Mouse (Mus musculus): ENCODE measurements around the gene Ppp6c. TPM values are rescaled to one million over a fixed set of nuclear protein-coding genes. Genes with fewer than 3 reads are reported as not detected.
"Not testable (repeated sequence)": the region's sequence is repeated elsewhere in the genome, so short reads cannot be mapped to it uniquely, and the experiment has no call there.

Gene Ppp6c
- 10 to 100 TPM; 51.1 to 59.4 (median 53.5) TPM for total RNA-seq (2022)

DNA sequence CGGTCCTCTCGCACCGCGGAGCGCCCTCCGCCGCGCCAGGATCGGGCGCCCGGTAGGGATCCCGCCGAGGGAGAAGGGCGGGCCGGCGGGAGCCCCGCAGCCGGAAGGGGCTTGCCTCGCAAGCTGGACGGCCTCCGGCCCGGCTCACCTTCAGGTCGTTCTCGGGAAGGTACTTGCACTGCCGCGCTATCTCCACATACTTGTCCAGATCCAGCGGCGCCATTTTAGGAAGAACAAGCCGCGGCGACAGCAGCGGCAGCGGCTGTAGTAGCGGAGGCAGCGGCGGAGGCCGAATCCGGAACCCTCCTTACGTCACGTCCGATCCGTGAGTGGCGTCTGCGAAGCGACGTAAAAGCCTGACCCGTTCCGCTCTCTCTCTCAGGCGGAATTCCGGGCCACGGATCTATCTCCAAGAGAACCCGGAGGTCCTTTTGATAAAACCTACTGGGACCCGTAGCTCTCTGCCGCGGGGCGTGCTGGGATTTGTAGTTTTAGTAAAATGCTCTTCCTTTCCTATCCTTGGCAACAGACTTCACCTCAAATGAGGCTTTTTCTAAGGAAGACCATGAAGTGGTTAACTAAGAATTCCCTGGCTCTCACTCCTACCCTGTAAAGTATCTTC is at the start of gene Ppp6c:
Gene Ppp6c (minus strand): TSS at position 433 of the 622 bp plus-strand sequence.
- peak; percentile 98 for DNase-seq (ENCODE audit: low spot score)

DNA sequence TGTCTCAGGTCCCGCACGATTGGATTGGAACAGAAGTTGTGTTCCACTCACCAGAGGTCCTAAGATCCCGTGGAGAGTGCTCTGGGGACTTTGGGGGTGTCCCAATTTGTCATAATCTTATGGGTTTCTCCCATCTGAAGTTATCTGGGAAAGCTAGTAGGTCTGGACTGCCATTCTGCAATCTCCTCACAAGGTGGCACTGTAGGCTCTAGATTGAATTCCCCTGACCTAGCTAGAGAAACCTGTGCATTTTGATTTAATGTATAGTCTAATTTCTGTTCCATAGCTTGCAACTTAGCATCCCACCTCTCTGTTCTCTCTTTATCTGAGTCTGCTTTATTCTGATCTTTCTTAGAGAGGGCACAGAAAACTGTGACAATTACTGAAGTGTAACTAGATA is 42.1 kb upstream of the Ppp6c start:
- peak; percentile 9 for DNase-seq (ENCODE audit: low spot score)

DNA sequence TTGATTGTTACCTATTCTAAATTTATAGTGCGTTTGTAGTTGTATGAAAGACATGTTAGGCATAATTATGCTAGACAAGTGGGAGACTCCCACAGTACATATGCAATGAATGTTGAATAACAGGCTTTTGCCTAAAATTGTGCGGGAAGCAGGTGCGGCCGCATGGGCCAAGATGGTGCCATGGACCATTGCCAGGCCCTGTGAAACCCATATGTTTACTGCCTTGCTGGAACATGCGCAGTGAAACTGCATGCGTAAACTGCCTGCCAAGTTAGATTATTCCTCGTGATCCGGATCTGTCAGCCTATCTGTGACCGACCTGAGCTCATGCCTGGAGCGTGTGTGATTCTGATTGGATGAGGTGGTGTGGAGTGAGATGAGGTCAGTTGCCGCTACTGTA is 26.0 kb upstream of the Ppp6c start:
- not testable (repeated sequence) for DNase-seq (ENCODE audit: low spot score)

DNA sequence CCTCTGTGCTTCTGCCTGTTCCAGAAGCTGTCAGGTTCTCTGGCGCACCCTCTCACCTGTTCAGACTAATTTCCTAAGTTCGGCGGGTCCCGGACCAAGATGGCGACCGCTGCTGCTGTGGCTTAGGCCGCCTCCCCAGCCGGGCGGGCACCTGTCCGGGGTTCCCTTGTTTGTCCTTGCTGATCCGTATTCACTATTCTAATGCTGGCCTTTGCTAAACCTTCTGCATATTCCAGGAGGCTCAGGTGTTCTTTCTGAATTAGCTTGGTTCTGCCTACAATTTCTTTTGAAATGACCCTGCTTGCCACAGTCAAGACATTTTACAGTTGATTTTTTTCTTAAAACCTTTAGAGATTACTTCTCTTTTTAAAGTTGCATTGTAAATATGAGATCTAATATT is 20.6 kb upstream of the Ppp6c start:
- DNase-seq (ENCODE audit: low spot score): not testable (repeated sequence)

DNA sequence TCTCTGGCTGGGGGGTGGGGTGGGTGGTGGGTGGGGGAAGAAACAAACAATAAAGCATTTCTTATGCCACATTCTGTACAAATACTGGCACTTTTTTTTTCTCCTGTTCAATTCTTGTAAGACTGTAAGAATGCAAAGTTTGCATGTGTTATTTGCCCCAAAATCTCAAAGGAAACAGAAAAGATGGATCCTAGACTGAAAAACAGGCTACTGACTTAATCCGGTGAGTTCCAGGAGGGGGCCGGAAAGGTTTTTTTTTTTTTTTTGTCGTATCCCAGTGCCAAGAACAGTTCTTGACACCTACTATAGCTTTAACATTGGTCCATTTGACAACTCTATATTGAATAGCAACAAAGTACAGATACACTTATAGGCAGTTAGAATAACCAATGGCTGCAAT is 480 bp upstream of the Ppp6c start:
- DNase-seq (ENCODE audit: low spot score): no peak

DNA sequence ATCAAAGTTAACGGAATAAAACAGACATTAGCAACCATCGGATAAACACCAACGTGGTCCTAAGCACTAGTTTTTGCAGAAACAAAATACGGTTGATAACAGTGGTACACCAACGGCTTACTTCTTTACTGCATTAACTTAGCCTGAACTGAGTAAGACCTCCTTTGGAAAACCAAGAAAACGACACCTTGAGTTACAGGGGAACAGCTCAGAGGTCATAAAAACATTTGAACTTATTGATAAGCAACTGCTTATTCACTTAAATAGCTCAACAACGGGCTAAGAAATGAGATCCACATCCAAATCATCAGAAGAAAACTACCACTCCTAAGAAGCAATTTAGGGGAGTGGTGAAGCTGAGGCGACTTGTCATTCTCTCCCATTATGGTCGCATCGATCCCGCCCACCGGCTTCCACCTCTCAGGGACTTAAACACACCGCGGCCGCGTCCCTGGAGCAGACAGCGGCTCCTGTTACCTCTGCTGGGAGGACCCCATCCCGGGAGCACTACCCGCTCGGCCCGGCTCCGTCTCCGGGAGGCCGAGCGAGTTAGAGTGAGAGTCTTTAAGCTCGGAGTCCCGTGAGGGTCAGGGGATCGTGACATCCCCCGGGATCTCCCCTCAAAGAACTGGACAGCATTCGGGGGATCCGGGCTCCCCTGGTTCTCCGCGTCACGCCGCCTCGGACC is 776 bp downstream of the Ppp6c start:
- DNase-seq (ENCODE audit: low spot score): peak; percentile 31

DNA sequence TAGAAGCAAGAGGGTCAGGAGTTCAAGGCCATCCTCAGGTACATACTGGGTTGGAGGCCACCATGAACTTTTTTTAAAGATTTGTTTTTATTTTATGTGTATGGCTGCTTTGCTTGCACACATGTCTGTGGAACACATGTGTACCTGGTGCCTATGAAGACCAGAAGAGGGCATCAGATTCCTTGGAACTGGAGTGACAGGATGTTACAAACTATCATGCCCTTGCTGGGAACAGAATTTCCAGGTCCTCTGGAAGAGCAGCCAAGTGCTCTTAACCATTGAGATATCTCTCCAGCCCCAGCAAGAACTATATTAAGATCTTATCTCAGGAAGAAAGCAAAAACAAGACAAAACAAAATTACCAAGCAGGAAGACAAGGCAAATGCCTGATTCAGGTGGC is 1.6 kb downstream of the Ppp6c start:
- no peak for DNase-seq (ENCODE audit: low spot score)

DNA sequence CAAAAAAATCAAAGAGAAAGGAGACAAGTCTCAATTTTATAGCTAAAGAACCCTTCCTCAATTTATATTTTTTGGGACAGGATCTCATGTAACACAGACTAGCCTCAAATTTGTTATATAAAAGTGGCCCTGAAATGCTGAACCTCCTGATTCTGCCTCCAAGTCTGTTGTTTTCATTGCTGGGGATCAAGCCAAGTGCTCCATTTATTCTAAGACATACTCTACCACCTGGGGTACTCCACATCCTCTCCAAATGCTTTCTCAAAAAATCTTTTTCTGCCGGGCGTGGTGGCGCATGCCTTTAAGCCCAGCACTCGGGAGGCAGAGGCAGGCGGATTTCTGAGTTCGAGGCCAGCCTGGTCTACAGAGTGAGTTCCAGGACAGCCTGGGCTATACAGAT is 6.2 kb downstream of the Ppp6c start:
- no peak for DNase-seq (ENCODE audit: low spot score)

DNA sequence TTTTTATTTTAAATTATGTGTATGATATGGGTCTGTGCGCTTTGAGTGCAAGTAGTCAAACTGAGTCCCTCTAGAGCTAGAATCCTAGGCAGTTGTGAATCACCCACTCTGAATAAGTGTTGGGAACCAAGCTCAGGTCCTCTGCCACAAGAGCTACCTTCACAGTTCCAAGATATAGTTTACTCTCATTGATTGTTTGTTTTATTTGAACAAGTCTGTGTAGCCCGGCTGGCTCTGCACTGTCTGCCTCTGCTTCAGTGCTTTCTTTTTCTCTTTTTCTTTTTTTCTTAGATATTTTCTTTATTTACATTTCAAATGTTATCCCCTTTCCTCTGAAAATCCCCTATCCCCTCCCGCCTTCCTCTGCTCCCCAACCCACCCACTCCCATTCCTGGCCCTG is 7.2 kb downstream of the Ppp6c start:
- no peak for DNase-seq (ENCODE audit: low spot score)

DNA sequence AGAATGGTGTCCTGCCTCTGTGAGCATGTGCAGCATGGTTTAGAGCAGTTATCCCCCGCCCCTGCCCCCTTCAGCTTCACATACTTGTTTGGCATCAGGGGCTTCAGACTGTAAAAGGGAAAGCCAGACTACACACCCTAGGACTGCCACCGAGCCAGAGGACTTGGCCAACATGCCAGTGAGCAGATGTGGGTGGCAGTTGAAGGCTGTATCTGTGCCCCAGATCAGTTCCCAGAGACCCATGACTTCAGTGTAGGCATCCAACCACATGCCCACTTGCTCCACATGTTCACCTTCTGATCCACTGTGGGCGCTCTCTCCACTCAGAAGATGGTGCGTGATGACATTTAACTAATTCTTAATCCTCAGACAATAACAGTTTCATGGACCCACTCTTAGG is 9.1 kb downstream of the Ppp6c start:
- no peak for DNase-seq (ENCODE audit: low spot score)

DNA sequence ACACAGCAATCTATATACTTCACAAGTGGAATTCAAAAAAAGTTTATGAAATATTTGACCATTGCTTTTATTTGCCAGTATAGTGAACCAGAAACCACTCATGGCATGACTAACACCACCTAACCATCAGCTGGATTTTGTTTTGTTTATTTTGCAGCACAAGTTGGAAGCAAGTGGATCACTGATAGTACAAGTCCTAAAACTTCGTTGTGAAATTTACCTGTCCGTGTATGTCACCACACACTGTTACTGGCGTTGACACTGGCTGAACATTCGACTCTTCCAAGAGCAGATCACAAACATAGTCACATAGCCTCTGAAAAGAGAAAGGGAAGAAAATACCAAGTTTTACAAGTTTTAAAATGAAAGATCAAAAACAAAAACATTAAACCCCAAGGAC is 15.5 kb downstream of the Ppp6c start:
- no peak for DNase-seq (ENCODE audit: low spot score)

DNA sequence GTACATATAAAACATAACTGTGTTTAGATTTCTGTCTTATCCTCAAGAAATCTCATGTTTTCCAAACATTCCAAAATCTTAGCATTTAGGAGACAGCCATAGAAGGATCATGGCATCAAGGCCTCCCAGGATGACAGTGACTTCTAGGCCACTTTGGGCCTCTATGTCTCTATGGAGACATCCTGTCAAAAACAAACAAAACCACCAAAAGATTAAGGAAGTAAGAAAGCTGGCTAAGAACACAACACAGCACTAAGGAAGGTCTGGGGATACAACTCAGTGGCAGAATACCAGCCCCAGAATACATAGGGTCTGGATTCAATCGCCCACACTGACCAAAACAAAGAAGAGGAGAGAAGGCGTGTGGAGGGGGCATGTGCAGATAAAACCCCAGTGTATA is 22.9 kb downstream of the Ppp6c start:
- no peak for DNase-seq (ENCODE audit: low spot score)

DNA sequence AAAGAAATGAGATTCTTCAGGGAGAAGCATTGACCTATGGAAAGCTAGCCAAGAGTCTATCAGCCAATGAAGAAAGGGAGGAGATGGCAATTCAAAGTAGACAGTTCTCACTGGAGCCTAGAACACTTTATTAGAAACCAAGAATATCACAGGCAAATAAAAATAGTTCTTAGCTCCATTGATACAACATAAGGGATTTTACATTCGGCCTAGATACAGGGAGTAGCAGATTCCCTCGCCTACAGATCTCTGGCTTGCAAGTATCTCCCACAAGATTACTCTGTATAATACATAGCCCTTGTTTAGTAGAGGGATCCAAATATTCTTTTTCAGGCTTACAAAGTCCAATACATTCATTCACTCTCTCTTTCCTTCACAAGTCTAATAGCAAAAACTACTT is 31.4 kb downstream of the Ppp6c start:
- no peak for DNase-seq (ENCODE audit: low spot score)

DNA sequence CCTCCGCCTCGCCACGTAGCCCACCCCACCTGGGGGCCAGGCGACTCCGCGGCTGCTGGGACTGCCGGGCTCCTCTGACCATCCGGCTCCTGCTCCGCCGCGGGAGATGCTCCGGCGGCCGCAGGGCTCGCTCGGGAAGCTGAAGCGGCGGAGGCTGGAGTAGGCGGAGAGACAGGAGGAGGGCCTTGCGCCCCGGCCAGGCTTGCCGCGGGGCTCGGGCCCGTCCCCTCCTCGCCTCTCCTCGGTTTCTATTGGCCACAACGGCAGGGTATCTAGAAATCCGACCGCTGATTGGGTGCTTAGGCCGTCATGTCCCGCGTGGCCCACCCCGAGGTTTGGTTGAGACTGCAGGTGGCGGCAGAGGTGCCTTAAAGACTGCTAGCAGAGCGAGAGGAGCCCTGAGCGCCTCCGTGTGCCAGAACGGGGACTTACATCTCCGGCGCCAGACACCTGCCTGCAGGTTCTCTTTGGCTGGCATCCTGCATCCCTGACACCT is 35.6 kb downstream of the Ppp6c start, which contains the start of gene Scai:
Gene Scai (minus strand): TSS at position 174 of the 496 bp plus-strand sequence.
- DNase-seq (ENCODE audit: low spot score): peak; percentile 97

DNA sequence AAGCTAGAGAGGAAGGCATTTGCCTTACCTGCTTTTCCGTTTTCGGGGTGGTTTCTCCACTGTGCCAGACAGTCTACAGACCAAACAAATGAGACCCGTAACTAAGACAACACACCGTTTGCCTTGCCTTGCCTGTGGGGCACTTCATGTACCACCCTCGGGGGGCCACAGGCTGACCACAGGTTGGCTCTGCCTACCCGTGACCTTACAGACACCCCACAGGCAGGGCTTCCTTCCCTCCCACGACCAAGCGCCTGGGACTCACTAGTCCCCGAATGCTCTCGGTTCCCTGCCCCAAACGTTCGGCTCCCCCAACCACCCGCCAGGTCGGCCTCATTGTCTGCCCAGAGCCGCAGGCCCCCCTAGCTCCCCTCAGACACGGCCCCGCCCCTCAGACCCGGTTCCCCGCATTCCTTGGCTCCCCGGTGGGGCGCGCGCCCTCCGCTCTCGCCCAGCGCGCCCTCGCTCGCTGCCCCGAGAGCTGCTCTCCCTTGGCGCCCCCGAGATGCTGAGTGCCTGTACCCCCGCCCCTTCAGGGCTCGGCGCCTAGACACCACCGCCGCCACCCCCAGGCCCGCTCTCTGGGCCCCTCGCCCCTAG is 36.2 kb downstream of the Ppp6c start:
- peak; percentile 7 for DNase-seq (ENCODE audit: low spot score)

DNA sequence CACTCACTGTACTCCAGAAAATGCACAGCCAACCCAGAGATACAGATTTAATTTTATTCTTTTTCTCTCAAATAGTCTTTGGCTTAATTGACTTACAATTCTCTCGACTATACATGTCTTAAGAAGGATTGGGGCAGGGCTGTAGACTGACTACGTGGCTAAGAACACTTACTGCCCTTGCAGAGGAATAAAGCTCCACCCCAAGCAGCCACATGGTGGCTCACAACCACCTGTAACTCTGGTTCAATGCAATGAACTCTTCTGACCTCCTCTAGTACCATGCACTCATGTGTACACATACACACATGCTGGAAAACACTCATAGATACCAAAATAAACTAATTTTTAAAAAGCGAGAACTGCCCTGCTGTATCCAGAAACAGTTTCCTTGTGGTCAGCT is 40.3 kb downstream of the Ppp6c start:
- DNase-seq (ENCODE audit: low spot score): no peak

DNA sequence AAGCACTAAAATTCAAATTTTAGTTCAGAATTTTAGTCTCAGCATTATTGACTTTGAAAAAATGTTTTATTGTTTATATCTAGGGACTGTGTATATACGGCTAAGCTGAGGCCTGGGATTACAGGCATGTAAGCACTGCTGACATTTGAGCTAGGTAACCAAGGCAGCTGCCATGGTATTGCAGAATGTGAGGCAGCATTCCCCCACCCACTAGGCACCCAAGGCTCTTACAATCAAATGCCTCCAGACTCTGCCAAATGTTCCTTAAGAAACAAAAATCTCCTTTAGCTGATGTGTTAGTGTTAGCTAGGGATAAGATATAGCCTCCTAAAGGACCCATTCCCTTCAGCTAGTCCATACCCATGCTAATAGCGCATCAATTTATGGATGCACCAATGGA is 42.7 kb downstream of the Ppp6c start:
- DNase-seq (ENCODE audit: low spot score): no peak

DNA sequence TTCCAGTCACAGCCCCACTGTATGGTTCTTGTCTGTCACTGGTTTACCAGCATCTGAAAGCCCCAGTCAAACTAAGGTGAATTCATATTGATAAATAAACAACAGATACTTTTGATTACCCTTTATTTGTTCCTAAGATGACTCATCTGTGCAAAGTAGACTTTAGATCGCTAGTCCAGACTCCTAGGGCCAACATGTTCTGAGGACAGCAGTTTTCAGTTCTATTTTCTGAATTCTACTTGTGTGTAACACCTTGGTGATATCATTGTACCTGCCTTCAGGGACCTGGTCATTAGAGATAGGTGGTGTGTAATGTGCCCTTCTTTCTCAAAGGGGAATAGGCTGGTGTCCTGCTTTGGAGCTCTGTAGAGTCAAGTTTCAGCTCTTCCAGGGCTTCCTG is 65.3 kb downstream of the Ppp6c start:
- no peak for DNase-seq (ENCODE audit: low spot score)

DNA sequence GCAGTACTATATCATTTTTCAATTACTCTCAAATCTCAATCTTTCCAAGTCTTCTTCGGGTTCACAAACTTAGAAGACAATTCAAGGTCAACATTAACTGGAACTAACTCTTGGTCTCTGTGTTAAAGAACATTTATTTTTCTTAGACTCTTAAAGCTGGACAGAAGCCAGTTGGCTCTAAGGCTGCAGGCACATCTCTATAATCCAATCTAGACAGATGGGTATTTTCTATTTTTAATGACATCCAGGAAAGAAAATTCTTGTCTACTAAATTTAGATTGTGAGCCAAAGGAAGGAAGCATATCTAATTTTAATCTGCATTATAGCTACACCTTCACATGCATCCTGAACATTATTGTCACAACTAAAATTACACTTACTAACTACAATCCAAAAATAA is 68.3 kb downstream of the Ppp6c start:
- DNase-seq (ENCODE audit: low spot score): peak; percentile 3

DNA sequence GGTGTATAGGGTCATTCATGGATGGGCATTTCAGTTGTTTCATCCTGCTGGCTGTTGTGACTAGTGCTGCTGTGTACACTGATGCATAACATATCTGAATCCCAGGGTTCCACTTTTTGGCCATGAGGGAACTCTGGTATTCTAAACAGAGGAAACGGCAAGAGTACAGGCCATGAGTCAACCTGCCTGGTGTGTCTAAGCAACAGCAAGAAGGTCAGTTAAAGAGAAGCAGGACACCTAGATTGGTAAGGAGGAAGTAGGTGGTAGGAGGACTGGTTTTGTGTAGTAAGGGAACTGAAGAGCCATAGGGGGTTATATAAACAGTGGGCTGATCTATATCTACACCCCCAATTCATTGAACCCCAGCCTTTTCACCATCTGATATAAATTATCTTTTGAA is 69.4 kb downstream of the Ppp6c start:
- no peak for DNase-seq (ENCODE audit: low spot score)

DNA sequence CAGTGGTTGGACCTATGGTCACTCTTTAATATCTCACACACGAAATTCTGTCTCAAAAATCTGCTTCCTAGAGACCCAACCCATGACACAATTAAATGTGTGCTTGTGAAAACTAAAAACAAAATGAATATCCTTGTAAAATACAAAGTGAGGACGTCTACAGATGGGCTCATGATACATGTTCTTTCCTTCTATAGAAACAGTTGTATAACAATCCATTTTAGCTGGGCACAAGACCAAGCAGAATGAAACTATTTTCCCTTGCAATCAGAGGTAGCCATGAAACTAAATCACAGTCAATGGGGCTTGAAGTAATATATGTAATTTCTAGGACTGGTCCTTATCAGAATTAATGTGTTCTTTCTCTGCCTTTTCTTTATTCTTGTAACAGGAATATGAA is 75.3 kb downstream of the Ppp6c start:
- DNase-seq (ENCODE audit: low spot score): no peak

DNA sequence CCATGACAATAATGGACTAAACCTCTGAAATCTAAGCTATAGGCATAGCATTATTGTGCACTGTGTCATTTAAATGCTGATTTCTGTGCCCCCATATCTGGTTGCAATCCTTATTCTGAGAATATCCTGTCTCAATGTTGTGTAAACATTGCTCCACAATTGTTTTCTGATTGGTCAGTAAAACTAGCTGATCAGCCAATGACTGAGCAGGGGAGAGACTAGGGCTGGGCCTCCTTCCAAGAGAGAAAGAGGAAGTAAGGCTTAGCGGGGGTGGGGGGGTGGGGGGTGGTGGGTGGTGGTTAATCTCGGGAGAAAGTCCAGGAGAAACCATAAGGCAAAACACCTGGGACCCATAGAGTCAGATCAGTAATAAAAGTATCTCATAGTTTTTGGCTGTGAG is 78.2 kb downstream of the Ppp6c start:
- DNase-seq (ENCODE audit: low spot score): no peak

DNA sequence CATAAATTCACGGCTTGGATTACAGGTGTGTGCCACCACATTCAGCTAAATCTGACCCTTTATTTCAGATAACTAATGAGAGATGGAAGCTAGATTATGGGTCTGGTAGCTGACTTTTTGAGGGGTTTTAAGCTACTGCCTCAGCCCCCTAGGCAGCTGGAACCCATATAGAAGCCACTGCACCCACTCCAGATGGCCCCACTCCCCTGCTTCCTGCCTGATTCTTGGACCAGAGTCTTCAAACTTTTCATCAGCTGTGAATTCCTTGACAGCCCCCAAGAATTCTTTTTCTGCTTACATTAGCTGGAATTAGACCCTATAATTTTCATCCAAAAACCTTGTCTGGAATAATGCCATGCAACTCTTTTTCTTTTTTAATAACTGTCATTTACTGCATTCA is 79.8 kb downstream of the Ppp6c start:
- no peak for DNase-seq (ENCODE audit: low spot score)
